20 mouse cellular contexts compared by ENCODE assay signal in the genomic region with DNA sequence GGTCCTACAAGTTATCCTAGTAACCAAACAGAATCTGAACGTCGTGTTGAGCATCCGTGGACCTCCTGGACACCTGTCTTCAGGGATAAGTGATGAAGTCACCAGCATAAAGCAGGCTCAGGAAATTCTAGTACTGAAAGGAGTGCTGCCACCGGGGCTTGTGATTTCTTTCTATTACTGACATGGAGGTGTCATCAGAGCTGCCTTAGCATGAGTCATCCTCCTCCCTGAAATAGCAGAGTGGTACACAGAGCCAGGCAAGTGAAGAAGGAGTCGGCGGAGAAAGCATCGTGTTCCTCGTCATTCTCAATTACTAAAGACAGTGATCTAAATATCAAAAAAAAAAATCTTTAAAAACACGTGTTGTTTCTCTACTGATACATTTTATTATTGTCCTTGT.
DNase-seq lines count a peak whose midpoint lies in the region; ATAC-seq lines count a peak whose summit lies in the region.
"Had no signal": no experiment of that assay in that cellular context is flagged by ENCODE, and none has a peak within 500 bp of the region (broad histone marks: within the 10 kb centered on the region; RNA-seq: fewer than 3 reads in every experiment).

No protein-coding gene starts in this region.

- no peak overlapping the region for H3K4me2 ChIP-seq in liver, embryonic 12.5 days
- H3K4me2 ChIP-seq in hindbrain, embryonic 14.5 days (replicated peaks), result no peak overlapping the region
- H3K4me2 ChIP-seq: embryonic facial prominence, embryonic 13.5 days; heart, embryonic 11.5 days; neural tube, embryonic 12.5 days; stomach, embryonic 15.5 days had no signal

- WGBS in liver, embryonic 12.5 days (ENCODE audit: insufficient replicate concordance), result 61% methylated on average over 9 of the region's 9 CpGs
- 82% methylated on average over 9 of the region's 9 CpGs for WGBS in hindbrain, embryonic 14.5 days

- no peak for ATAC-seq in liver, embryonic 12.5 days
- ATAC-seq in hindbrain, embryonic 14.5 days (ENCODE audit: low FRiP score), result no peak
- ATAC-seq: hindbrain, embryonic 16.5 days had no signal

- H3K36me3 ChIP-seq in liver, embryonic 12.5 days, result no peaks in the 10 kb centered on the region
- H3K36me3 ChIP-seq in hindbrain, embryonic 14.5 days (replicated peaks; ENCODE audit: control insufficient read depth, insufficient read depth), result no peaks in the 10 kb centered on the region
- H3K36me3 ChIP-seq: embryonic facial prominence, embryonic 13.5 days; midbrain, embryonic 10.5 days; neural tube, embryonic 12.5 days; stomach, embryonic 15.5 days had no signal

- H3K4me3 ChIP-seq in liver, embryonic 12.5 days, result no peak overlapping the region
- H3K4me3 ChIP-seq in hindbrain, embryonic 14.5 days (replicated peaks; ENCODE audit: low read length), result no peak overlapping the region
- H3K4me3 ChIP-seq: embryonic facial prominence, embryonic 13.5 days; midbrain, embryonic 10.5 days; neural tube, embryonic 12.5 days; stomach, embryonic 15.5 days had no signal

- no peaks in the 10 kb centered on the region for H3K4me1 ChIP-seq in liver, embryonic 12.5 days
- H3K4me1 ChIP-seq in hindbrain, embryonic 14.5 days (replicated peaks; ENCODE audit: control insufficient read depth, insufficient read depth, low read length), result no peaks in the 10 kb centered on the region
- H3K4me1 ChIP-seq: embryonic facial prominence, embryonic 13.5 days; midbrain, embryonic 10.5 days; neural tube, embryonic 12.5 days; stomach, embryonic 15.5 days had no signal

- peak; percentile 1 to 3 for DNase-seq in adrenal gland, postnatal 36 days
- no peak for DNase-seq in adrenal gland, postnatal 10 days
- peak; percentile 55 for DNase-seq in left cerebral cortex, adult 11 months (ENCODE audit: low spot score)
- DNase-seq in left cerebral cortex, postnatal 4 days, result no peak
- peak; percentile 47 to 91 for DNase-seq in left cerebral cortex, postnatal 25 days (ENCODE audit: low spot score in 2 of 2)
- peak; percentile 80 for DNase-seq in telencephalon, adult 2 months (ENCODE audit: low read depth, low spot score)
- no peak for DNase-seq in hindbrain, embryonic 14.5 days (ENCODE audit: low spot score)
- DNase-seq: heart, postnatal 14 days; kidney, adult 18-20 months; kidney, postnatal 10 days; lung, adult 2 months; lung, postnatal 4 days; thymus, postnatal 14 days had no signal

- no peak overlapping the region for H3K9ac ChIP-seq in liver, embryonic 12.5 days
- H3K9ac ChIP-seq in hindbrain, embryonic 14.5 days, result no peak overlapping the region
- H3K9ac ChIP-seq: embryonic facial prominence, embryonic 13.5 days; neural tube, embryonic 12.5 days; stomach, embryonic 15.5 days had no signal

- intact Hi-C loops in left cerebral cortex, postnatal 4 days (cut with DNase I), result no loop called here
- intact Hi-C loops in left cerebral cortex, postnatal 25 days (cut with DNase I), result no loop called here

- H3K27ac ChIP-seq in liver, embryonic 12.5 days, result no peak overlapping the region
- H3K27ac ChIP-seq in hindbrain, embryonic 14.5 days, result no peak overlapping the region
- H3K27ac ChIP-seq: embryonic facial prominence, embryonic 13.5 days; midbrain, embryonic 10.5 days; neural tube, embryonic 12.5 days; stomach, embryonic 15.5 days had no signal

- no peaks in the 10 kb centered on the region for H3K27me3 ChIP-seq in liver, embryonic 12.5 days (replicated peaks)
- H3K27me3 ChIP-seq in hindbrain, embryonic 14.5 days (ENCODE audit: control insufficient read depth, insufficient read depth, low read length), result no peaks in the 10 kb centered on the region
- H3K27me3 ChIP-seq: embryonic facial prominence, embryonic 13.5 days; neural tube, embryonic 12.5 days; stomach, embryonic 15.5 days had no signal

- H3K9me3 ChIP-seq in liver, embryonic 12.5 days (replicated peaks), result no peaks in the 10 kb centered on the region
- no peaks in the 10 kb centered on the region for H3K9me3 ChIP-seq in hindbrain, embryonic 14.5 days (ENCODE audit: control insufficient read depth, low read length)
- H3K9me3 ChIP-seq: embryonic facial prominence, embryonic 13.5 days; midbrain, embryonic 10.5 days; neural tube, embryonic 12.5 days; stomach, embryonic 15.5 days had no signal

Comparison
In these comparisons a context has a peak if more than half of its experiments do, and no peak if none do; other contexts are left out.
1. DNase-seq: peak in adrenal gland, postnatal 36 days (2 of 2), left cerebral cortex, adult 11 months (single experiment), left cerebral cortex, postnatal 25 days (2 of 2) and telencephalon, adult 2 months (single experiment); none in adrenal gland, postnatal 10 days (single experiment), left cerebral cortex, postnatal 4 days (single experiment) and hindbrain, embryonic 14.5 days (single experiment).